Mouse (Mus musculus): ENCODE data around the gene 4931422A03Rik.

GRCm38 (mm10) chr2:103977216-103977615 is 50.9 kb downstream of the 4931422A03Rik start:
- no peak for TF ChIP-seq POLR2A (IDR thresholded peaks at IDR 0.05; ENCODE audit: extremely low read depth, insufficient read depth, low read length)
- TF ChIP-seq CTCF (IDR thresholded peaks at IDR 0.05; ENCODE audit: low read depth, low read length) = no peak
